ENCODE assay signal across 14 mouse cellular contexts in genomic region chr16:24629218-24630172, GRCm38 (mm10).
A peak's percentile ranks its signal among the peaks of the same experiment; 100 is the strongest.
DNase-seq lines count a peak whose midpoint lies in the region; ATAC-seq lines count a peak whose summit lies in the region.
"Had no signal": no experiment of that assay in that cellular context is flagged by ENCODE, and none has a peak within 500 bp of the region (broad histone marks: within the 10 kb centered on the region; RNA-seq: fewer than 3 reads in every experiment).

No protein-coding gene starts in this region.

- peak; percentile 12 for DNase-seq in kidney, adult 9 months
- DNase-seq in kidney, postnatal 10 days = no peak
- DNase-seq in natural killer cell, adult 2 months (ENCODE audit: low spot score in 2 of 2) = peak; percentile 62 to 76
- no peak for DNase-seq in layer of hippocampus, postnatal 36 days
- DNase-seq in urinary bladder, postnatal 36 days (ENCODE audit: low spot score in 2 of 2) = no peak
- DNase-seq in cerebellum, adult 9-11 months = no peak
- DNase-seq: cerebellum, postnatal 25 days; liver, embryonic 13.5 days; right cerebral cortex, postnatal 25 days had no signal

- H3K27me3 ChIP-seq in heart, embryonic 15.5 days = no peaks in the 10 kb centered on the region
- H3K27me3 ChIP-seq: hindbrain, embryonic 15.5 days; liver, embryonic 13.5 days had no signal

- no peak overlapping the region for H3K4me2 ChIP-seq in heart, embryonic 15.5 days
- H3K4me2 ChIP-seq: hindbrain, embryonic 15.5 days; liver, embryonic 13.5 days had no signal

- WGBS in heart, embryonic 15.5 days = 57% methylated on average over 12 of the region's 12 CpGs

- H3K9me3 ChIP-seq in heart, embryonic 15.5 days (replicated peaks) = no peaks in the 10 kb centered on the region
- H3K9me3 ChIP-seq: hindbrain, embryonic 15.5 days; liver, embryonic 13.5 days had no signal

- H3K27ac ChIP-seq in heart, embryonic 15.5 days = 0 out of 2 replicates have a peak overlapping the region, but pooled peaks have one; percentile 42
- H3K27ac ChIP-seq: hindbrain, embryonic 15.5 days; liver, embryonic 13.5 days had no signal

- no peak overlapping the region for H3K4me3 ChIP-seq in heart, embryonic 15.5 days
- H3K4me3 ChIP-seq: erythroblast, embryonic 14.5 days; hindbrain, embryonic 15.5 days; liver, embryonic 13.5 days; myocyte had no signal

- ATAC-seq in CD4-positive, CD25-positive, alpha-beta regulatory T cell, adult 4 months = peak; percentile 88
- no peak for ATAC-seq in heart, embryonic 15.5 days (replicated peaks; ENCODE audit: insufficient number of reproducible peaks, insufficient read depth, low FRiP score, low read depth)

- H3K9ac ChIP-seq in heart, embryonic 15.5 days = no peak overlapping the region
- H3K9ac ChIP-seq: hindbrain, embryonic 15.5 days; liver, embryonic 13.5 days had no signal

- peaks cover 15% of the 10 kb centered on the region for H3K4me1 ChIP-seq in heart, embryonic 15.5 days (replicated peaks)

- no peaks in the 10 kb centered on the region for H3K36me3 ChIP-seq in heart, embryonic 15.5 days
- H3K36me3 ChIP-seq: hindbrain, embryonic 15.5 days; liver, embryonic 13.5 days had no signal

Comparison
In these comparisons a context has a peak if more than half of its experiments do, and no peak if none do; other contexts are left out.
1. DNase-seq: peak in kidney, adult 9 months (single experiment) and natural killer cell, adult 2 months (2 of 2); none in kidney, postnatal 10 days (single experiment), layer of hippocampus, postnatal 36 days (0 of 2), urinary bladder, postnatal 36 days (0 of 2) and cerebellum, adult 9-11 months (single experiment).